Mouse (Mus musculus) limb, embryonic 11.5 days (tissue): Measurements from ENCODE around the gene Epha4. TPM values are rescaled to one million over a fixed set of nuclear protein-coding genes. Genes with fewer than 3 reads are reported as not detected.

Experiments used
- ATAC-seq: fragments of 200-750 bp; cut with Nextera tagmentation; 2 replicates; pipeline ENCODE4 v1.8.0; 2017; ENCODE audit warnings: low read depth; ENCODE audit not compliant: insufficient number of reproducible peaks, low FRiP score, low TSS enrichment
- DNase-seq: peaks from one replicate; pipeline ENCODE4 v3.0.0-alpha.2; 2015; ENCODE audit warnings: low spot score
- H3K27ac ChIP-seq: fragments of 300-500 bp; sonication (generic); replicated peaks from 2 replicates; pipeline ENCODE4 v1.5.1; 2014; ENCODE audit warnings: low read depth, mild to moderate bottlenecking, low read length
- H3K27me3 ChIP-seq: fragments of 300-500 bp; sonication (generic); 2 replicates; pipeline ENCODE4 v1.6.1; 2014; ENCODE audit warnings: mild to moderate bottlenecking, low read length, mixed read lengths; ENCODE audit not compliant: control insufficient read depth, insufficient read depth
- H3K36me3 ChIP-seq: fragments of 300-500 bp; sonication (generic); 2 replicates; pipeline ENCODE4 v1.6.1; 2014; ENCODE audit warnings: mild to moderate bottlenecking, low read length, moderate library complexity, mixed read lengths; ENCODE audit not compliant: control insufficient read depth, insufficient read depth
- H3K4me1 ChIP-seq: fragments of 300-500 bp; sonication (generic); 2 replicates; pipeline ENCODE4 v1.6.1; 2014; ENCODE audit warnings: low read length, mixed read lengths; ENCODE audit not compliant: control insufficient read depth, insufficient read depth
- H3K4me2 ChIP-seq: fragments of 300-500 bp; sonication (generic); 2 replicates; pipeline ENCODE4 v1.6.1; 2014; ENCODE audit warnings: low read depth, mild to moderate bottlenecking, moderate library complexity; ENCODE audit not compliant: severe bottlenecking
- H3K4me3 ChIP-seq: fragments of 300-500 bp; sonication (generic); 2 replicates; pipeline ENCODE4 v1.5.1; 2014; ENCODE audit warnings: low read depth, low read length
- H3K9ac ChIP-seq: fragments of 300-500 bp; sonication (generic); 2 replicates; pipeline ENCODE4 v1.6.1; 2014; ENCODE audit warnings: mild to moderate bottlenecking, low read length
- H3K9me3 ChIP-seq: fragments of 300-500 bp; sonication (generic); 2 replicates; pipeline ENCODE4 v1.6.1; 2016; ENCODE audit warnings: low read length; ENCODE audit not compliant: control insufficient read depth
- WGBS: fragments of 180-500 bp; shearing (Covaris S2); extraction: QIAGEN DNeasy Blood & Tissue Kit; methylation state at CpG from one replicate; pipeline ENCODE4 v1.1.7; 2014; 5-methylcytosine and 5-hydroxymethylcytosine counted together
- polyA plus RNA-seq: library from polyadenylated mRNA; unstranded; fragments of >200 nt; fragmentation: Nextera tagmentation; extraction: Ambion mirVana; gene quantifications from 2 replicates; pipeline ENCODE4 v1.2.1, GENCODE M21; 2014

Gene Epha4
- polyA plus RNA-seq, 1 experiment from 2014 or later = 41.9 TPM

DNA sequence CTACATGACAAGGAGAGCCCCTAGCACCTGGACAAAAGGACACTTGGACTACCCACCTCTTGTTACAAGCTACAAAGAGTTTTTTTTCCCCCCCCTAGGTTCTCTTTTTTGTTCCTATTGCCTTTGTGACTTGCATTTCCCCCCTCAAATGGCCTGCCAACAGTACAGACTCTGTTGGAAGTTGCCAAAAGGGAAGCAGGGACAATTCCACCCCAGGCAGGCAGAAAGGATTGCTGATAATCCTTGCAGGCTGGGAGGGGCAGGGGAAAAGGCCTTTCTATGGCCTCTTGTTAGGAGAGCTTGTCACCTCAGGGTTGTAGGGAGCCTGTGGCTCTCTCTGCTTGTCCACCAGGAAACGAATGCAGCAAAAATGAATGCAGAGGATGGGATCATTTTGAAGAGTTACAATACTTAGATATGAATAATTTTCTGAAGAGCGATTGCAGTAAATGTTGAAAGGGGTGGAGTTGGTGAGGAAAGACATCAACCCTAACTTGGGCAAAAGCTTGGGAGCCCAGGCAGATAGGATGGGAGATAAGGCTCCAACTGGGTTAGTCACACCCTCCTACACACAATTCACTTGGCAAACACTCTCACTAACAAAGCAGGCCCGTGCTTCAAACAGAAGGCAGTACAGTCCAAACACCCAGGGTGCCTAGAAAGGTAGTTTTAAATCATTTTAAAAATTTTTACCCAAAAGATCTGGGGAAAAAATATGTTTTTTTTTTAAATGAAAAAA lies 52.8 kb downstream of the Epha4 start:
- WGBS = 31% methylated on average over 3 of the region's 3 CpGs
- no peak overlapping the region for H3K4me3 ChIP-seq
- no peak for ATAC-seq

GRCm38 (mm10) chr1:77460831-77461629 lies 53.9 kb downstream of the Epha4 start:
- 73% methylated on average over 11 of the region's 11 CpGs for WGBS
- Histone ChIP-seq H3K4me2 (no peak overlapping the region), H3K4me1 (peaks cover 7% of the 10 kb centered on the region; the same call in 1 of the 2 replicates), H3K36me3 (no peaks in the 10 kb centered on the region), H3K27ac (no peak overlapping the region), H3K9me3 (no peaks in the 10 kb centered on the region), H3K27me3 (no peaks in the 10 kb centered on the region), H3K4me3 (no peak overlapping the region), H3K9ac (no peak overlapping the region)
- ATAC-seq (no peak), DNase-seq (no peak)

More for the DNA sequence above, 52.8 kb downstream of the Epha4 start:
- no peak overlapping the region for H3K27ac ChIP-seq
- no peaks in the 10 kb centered on the region for H3K27me3 ChIP-seq
- H3K9me3 ChIP-seq = no peaks in the 10 kb centered on the region
- no peak overlapping the region for H3K9ac ChIP-seq
- no peaks in the 10 kb centered on the region for H3K36me3 ChIP-seq
- no peak overlapping the region for H3K4me2 ChIP-seq
- DNase-seq = no peak
- H3K4me1 ChIP-seq = peaks cover 7% of the 10 kb centered on the region; the same call in 1 of the 2 replicates

DNA sequence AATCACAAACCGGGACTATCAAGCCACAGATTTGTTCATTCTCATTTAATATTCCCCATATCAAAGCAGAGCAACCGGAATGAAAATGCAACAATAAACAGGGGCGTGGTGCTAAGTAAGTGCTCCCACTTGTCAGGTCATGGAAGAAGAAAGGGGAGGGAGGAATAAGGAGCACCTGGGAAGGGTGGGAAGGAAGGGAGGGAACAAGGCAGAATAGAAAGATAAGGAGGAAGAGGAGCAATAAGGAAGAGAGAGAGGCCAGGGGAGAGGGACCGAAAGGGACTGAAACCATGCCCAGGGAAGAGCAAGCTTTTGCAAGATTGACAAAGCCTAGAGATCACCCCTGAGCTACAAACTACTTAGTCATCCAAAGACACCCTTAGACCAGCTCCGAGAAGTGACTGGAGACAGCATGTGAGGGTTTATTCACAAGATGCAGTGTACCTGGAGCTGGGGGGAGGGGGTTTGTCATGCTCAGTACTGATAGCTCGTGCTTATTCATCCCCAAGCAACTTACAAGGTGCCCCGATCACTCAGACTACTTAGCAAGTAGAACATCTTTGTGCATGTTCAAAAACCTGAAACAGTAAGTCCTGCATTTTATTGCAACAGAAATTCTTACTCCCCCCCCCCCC lies 56.0 kb downstream of the Epha4 start:
- H3K4me3 ChIP-seq = no peak overlapping the region
- no peak overlapping the region for H3K9ac ChIP-seq
- WGBS = 78% methylated on average over 7 of the region's 7 CpGs
- H3K4me2 ChIP-seq = no peak overlapping the region
- no peak overlapping the region for H3K27ac ChIP-seq
- DNase-seq (no peak), ATAC-seq (no peak)
- no peaks in the 10 kb centered on the region for H3K36me3 ChIP-seq
- H3K4me1 ChIP-seq = peaks cover 7% of the 10 kb centered on the region; the same call in 1 of the 2 replicates
- no peaks in the 10 kb centered on the region for H3K9me3 ChIP-seq
- no peaks in the 10 kb centered on the region for H3K27me3 ChIP-seq

DNA sequence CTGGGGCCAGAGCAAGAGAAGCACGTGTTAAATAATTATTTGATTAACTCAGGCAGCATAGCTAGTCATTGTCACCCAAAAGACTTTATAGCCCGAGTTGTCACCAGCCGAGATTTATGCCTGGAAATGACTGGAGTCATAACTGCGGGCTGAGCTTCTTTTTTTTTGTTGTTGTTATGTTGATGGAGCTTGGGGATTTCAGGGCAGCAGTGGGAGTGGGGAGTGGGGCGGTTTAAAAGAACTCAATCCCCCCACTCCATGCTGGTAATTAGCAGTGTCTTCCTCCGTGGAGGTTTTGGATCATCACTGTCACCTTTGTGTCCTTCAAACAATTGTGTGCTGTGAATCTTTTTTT lies 57.5 kb downstream of the Epha4 start:
- ATAC-seq (no peak), DNase-seq (no peak)
- Histone ChIP-seq H3K4me3 (no peak overlapping the region), H3K4me1 (peaks cover 7% of the 10 kb centered on the region; the same call in 1 of the 2 replicates), H3K36me3 (no peaks in the 10 kb centered on the region), H3K9ac (no peak overlapping the region), H3K27me3 (no peaks in the 10 kb centered on the region), H3K9me3 (no peaks in the 10 kb centered on the region), H3K27ac (no peak overlapping the region), H3K4me2 (no peak overlapping the region)
- 24% methylated on average over 6 of the region's 6 CpGs for WGBS

DNA sequence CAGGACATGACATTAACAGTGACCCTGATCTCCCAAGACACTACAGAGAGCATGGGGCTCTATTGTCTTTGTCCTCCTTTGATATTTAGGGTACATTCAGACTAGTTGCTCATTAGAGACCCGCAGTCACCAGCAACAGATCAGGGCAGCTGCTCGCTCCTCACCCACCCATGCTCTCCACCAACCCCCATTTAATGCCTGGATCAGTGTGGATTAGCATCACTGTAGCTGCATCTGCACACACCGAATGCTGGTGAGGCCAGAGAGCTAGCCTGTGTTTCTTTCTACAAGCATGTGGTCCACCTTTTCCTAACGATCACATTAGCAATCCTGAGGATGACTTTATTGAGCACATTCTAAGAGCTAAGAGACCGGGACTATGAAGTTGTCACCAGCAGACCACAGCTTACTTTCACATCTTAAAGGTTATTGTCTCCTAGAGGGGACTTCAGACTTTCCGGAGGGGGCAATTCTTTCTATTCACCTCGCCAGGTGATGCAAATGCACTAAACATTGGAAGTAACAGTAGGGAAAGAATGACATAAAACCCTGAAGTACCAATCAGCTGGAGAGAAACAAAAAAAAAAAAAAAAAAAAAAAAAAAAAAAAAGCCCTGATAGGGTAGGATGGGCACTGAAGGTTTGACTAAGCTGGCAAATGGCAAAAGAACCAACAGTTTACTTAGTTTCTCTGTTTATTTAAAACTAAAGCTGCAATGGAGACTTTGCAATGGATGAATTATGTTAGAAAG lies 58.0 kb downstream of the Epha4 start:
- no peak overlapping the region for H3K4me3 ChIP-seq
- no peak for ATAC-seq
- 41% methylated on average over 7 of the region's 7 CpGs for WGBS

GRCm38 (mm10) chr1:77453811-77454210 lies 61.1 kb downstream of the Epha4 start:
- Histone ChIP-seq H3K9ac (no peak overlapping the region), H3K4me2 (no peak overlapping the region), H3K9me3 (no peaks in the 10 kb centered on the region), H3K27me3 (no peaks in the 10 kb centered on the region), H3K4me3 (no peak overlapping the region), H3K4me1 (peaks cover 3% of the 10 kb centered on the region; the same call in 1 of the 2 replicates), H3K36me3 (no peaks in the 10 kb centered on the region), H3K27ac (no peak overlapping the region)
- DNase-seq (no peak), ATAC-seq (no peak)
- WGBS = 87% methylated on average over 1 of the region's 1 CpGs

More for the DNA sequence above, 58.0 kb downstream of the Epha4 start:
- no peaks in the 10 kb centered on the region for H3K36me3 ChIP-seq
- H3K9me3 ChIP-seq = no peaks in the 10 kb centered on the region
- H3K27me3 ChIP-seq = no peaks in the 10 kb centered on the region
- DNase-seq = no peak
- H3K9ac ChIP-seq = no peak overlapping the region
- no peak overlapping the region for H3K27ac ChIP-seq
- H3K4me1 ChIP-seq = peaks cover 7% of the 10 kb centered on the region; the same call in 1 of the 2 replicates
- no peak overlapping the region for H3K4me2 ChIP-seq

DNA sequence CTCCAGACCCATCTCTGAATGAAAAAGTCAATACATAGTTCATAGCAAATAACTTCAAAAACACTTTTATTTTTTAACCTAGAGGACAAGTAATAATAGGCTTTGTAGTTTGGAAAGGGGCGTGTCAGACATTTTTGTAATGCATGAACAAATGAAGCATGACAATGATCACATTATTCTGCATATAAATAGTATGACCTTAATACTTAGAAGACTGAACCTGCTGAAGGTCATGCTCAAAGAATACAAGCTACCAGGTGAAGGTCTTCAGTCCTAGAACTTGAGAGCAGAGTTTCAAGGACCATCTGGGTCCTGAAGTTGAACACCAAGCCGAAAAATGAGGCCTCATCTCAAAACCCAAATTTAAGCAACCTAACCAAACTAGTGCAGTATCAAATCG lies 62.2 kb downstream of the Epha4 start:
- Histone ChIP-seq H3K27ac (no peak overlapping the region), H3K4me2 (no peak overlapping the region), H3K9me3 (no peaks in the 10 kb centered on the region), H3K4me1 (no peaks in the 10 kb centered on the region), H3K9ac (no peak overlapping the region), H3K27me3 (no peaks in the 10 kb centered on the region), H3K36me3 (no peaks in the 10 kb centered on the region), H3K4me3 (no peak overlapping the region)
- ATAC-seq (no peak), DNase-seq (no peak)
- WGBS = 95% methylated on average over 3 of the region's 3 CpGs

DNA sequence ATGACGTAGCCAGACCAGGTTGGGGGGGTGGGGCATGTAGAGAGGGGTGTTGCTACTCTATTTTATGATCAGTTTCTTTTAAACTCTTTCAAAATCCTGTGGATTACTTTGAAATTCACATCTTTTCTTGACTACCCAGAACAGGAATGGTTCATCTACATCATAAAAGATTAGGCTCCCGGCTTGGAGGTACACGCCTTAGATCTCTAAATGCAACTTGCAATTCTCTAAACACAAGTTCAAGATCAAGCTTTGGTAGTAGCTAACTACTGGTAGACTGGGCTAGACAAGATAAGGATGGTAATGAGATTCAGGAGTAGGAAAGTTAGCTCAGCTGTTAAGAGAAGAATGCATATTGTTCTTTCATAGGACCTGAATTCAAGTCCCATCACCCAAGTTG lies 63.3 kb downstream of the Epha4 start:
- H3K4me1 ChIP-seq = 0 out of 2 replicates have a peak, but pooled peaks cover 5% of the 10 kb centered on the region
- no peak overlapping the region for H3K27ac ChIP-seq
- H3K27me3 ChIP-seq = no peaks in the 10 kb centered on the region
- H3K9ac ChIP-seq = no peak overlapping the region
- no peak overlapping the region for H3K4me3 ChIP-seq
- H3K36me3 ChIP-seq = no peaks in the 10 kb centered on the region
- H3K4me2 ChIP-seq = no peak overlapping the region
- no peaks in the 10 kb centered on the region for H3K9me3 ChIP-seq
- ATAC-seq = no peak
- no peak for DNase-seq
- 84% methylated on average over 3 of the region's 3 CpGs for WGBS
